Mouse (Mus musculus): ENCODE measurements around the gene Gm11361.

DNA sequence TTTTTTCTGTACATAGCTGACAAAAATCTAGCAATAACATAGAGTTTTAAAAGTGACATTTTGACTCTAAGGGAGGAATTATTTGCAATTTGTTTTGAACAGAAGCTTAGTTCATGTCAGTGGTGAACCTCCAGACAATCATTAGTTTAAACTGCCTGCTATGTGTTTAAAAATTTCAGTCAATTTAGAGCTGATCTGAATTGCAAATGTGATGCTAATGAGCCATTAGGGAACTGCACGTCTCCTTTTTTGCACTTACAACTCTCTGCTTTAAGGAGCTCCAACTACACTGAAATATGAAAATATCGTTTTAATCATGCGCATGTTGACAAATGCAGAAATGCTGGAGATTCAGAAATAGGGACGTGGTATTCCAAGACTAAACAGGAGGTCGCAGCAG, 38.2 kb downstream of the Gm11361 start:
- TF ChIP-seq CTCF (IDR thresholded peaks at IDR 0.05; ENCODE audit: control insufficient read depth, insufficient read depth, insufficient replicate concordance, low read depth, low read length), result no peak
- no peak for TF ChIP-seq POLR2A (IDR thresholded peaks at IDR 0.05; ENCODE audit: control insufficient read depth, low read depth, low read length)
